32 mouse cellular contexts compared by ENCODE assay signal in the genomic region with DNA sequence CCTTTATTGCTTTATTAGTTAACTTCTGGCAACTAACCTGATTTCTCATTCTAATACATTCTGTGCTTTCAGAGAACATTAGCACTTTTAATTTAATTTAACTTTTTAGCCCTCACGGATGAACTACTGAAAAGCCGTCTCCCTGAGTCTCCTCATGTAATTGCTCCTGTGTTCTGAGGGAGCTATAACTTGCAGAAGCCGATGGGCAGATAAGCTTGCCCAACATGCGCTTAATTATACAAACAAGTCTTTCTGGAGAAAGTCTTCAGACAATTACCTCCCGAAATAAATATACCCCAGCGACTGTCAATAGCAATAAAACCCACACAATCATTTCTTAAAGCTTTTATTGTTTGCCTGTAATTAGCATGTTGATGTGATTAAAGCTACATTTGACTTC. TPM values are rescaled to one million over a fixed set of nuclear protein-coding genes. Genes with fewer than 3 reads are reported as not detected.
A peak's percentile ranks its signal among the peaks of the same experiment; 100 is the strongest.
DNase-seq lines count a peak whose midpoint lies in the region; ATAC-seq and TF ChIP-seq lines count a peak whose summit lies in the region.
"Had no signal": no experiment of that assay in that cellular context is flagged by ENCODE, and none has a peak within 500 bp of the region (broad histone marks: within the 10 kb centered on the region; RNA-seq: fewer than 3 reads in every experiment).

No protein-coding gene starts in this region.

- no peak overlapping the region for H3K27ac ChIP-seq in intestine, embryonic 14.5 days (ENCODE audit: low read depth)
- H3K27ac ChIP-seq in intestine, embryonic 15.5 days, result no peak overlapping the region
- no peak overlapping the region for H3K27ac ChIP-seq in embryonic facial prominence, embryonic 11.5 days (replicated peaks; ENCODE audit: low read depth, low read length)
- H3K27ac ChIP-seq in embryonic fibroblast, embryonic 13.5 days (ENCODE audit: insufficient read depth, low read length), result peak overlapping the region; percentile 19; the same call in 1 of the 2 replicates
- H3K27ac ChIP-seq in limb, embryonic 14.5 days (replicated peaks; ENCODE audit: low read depth, low read length), result peak overlapping the region; percentile 68; the same call in 1 of the 2 replicates
- H3K27ac ChIP-seq: forebrain, embryonic 10.5 days; forebrain, embryonic 15.5 days; gastrocnemius, adult 2 months; heart, adult 2 months; heart, embryonic 13.5 days; hindbrain, embryonic 14.5 days; kidney, postnatal 0 days; left cerebral cortex, adult 2 months had no signal

- H3K9me3 ChIP-seq in intestine, embryonic 14.5 days (ENCODE audit: control insufficient read depth, low read length), result no peaks in the 10 kb centered on the region
- no peaks in the 10 kb centered on the region for H3K9me3 ChIP-seq in intestine, embryonic 15.5 days
- no peaks in the 10 kb centered on the region for H3K9me3 ChIP-seq in embryonic facial prominence, embryonic 11.5 days (replicated peaks; ENCODE audit: control insufficient read depth, low read length)
- no peaks in the 10 kb centered on the region for H3K9me3 ChIP-seq in limb, embryonic 14.5 days (ENCODE audit: control insufficient read depth, low read length)
- H3K9me3 ChIP-seq: forebrain, embryonic 10.5 days; forebrain, embryonic 15.5 days; heart, embryonic 13.5 days had no signal

- H3K4me1 ChIP-seq in intestine, embryonic 14.5 days (replicated peaks; ENCODE audit: control insufficient read depth, insufficient read depth, low read length), result peaks cover 4% of the 10 kb centered on the region; the same call in 1 of the 2 replicates
- H3K4me1 ChIP-seq in intestine, embryonic 15.5 days (replicated peaks), result no peaks in the 10 kb centered on the region
- H3K4me1 ChIP-seq in embryonic facial prominence, embryonic 11.5 days (ENCODE audit: control insufficient read depth, insufficient read depth, low read length), result no peaks in the 10 kb centered on the region; the same call in 1 of the 2 replicates
- peaks cover 4% of the 10 kb centered on the region; the same call in 1 of the 2 replicates for H3K4me1 ChIP-seq in embryonic fibroblast, embryonic 13.5 days (ENCODE audit: control insufficient read depth, insufficient read depth, low read length)
- peaks cover 43% of the 10 kb centered on the region for H3K4me1 ChIP-seq in limb, embryonic 14.5 days (ENCODE audit: control insufficient read depth, insufficient read depth, low read length)

- H3K36me3 ChIP-seq in intestine, embryonic 14.5 days (ENCODE audit: control insufficient read depth, insufficient read depth, low read length), result no peaks in the 10 kb centered on the region
- no peaks in the 10 kb centered on the region for H3K36me3 ChIP-seq in intestine, embryonic 15.5 days
- no peaks in the 10 kb centered on the region for H3K36me3 ChIP-seq in embryonic facial prominence, embryonic 11.5 days (replicated peaks; ENCODE audit: control insufficient read depth, insufficient read depth, low read depth, low read length)
- no peaks in the 10 kb centered on the region for H3K36me3 ChIP-seq in limb, embryonic 14.5 days (ENCODE audit: control insufficient read depth, insufficient read depth, low read length)
- H3K36me3 ChIP-seq: forebrain, embryonic 10.5 days; forebrain, embryonic 15.5 days; heart, embryonic 13.5 days had no signal

- ATAC-seq in intestine, embryonic 14.5 days (replicated peaks; ENCODE audit: low FRiP score, low TSS enrichment, low read depth), result no peak
- ATAC-seq in intestine, embryonic 15.5 days, result no peak
- 0 out of 2 replicates have a peak, but pooled peaks have one; percentile 18 for ATAC-seq in embryonic facial prominence, embryonic 11.5 days (replicated peaks; ENCODE audit: insufficient number of reproducible peaks, low FRiP score, low TSS enrichment, low read depth)
- no peak for ATAC-seq in limb, embryonic 14.5 days (ENCODE audit: low FRiP score, low read depth)
- ATAC-seq: forebrain, embryonic 15.5 days; Patski had no signal

- no peak for TF ChIP-seq POLR2A in embryonic fibroblast, embryonic 13.5 days (IDR thresholded peaks at IDR 0.05; ENCODE audit: low read depth, low read length)
- no peak for TF ChIP-seq POLR2A in limb, embryonic 14.5 days (IDR thresholded peaks at IDR 0.05; ENCODE audit: borderline replicate concordance, extremely low read depth, insufficient read depth, insufficient read length)

- DNase-seq in intestine, embryonic 14.5 days (ENCODE audit: low spot score), result no peak
- no peak for DNase-seq in embryonic facial prominence, embryonic 11.5 days (ENCODE audit: low spot score)
- DNase-seq in limb, embryonic 14.5 days (ENCODE audit: low spot score), result no peak
- DNase-seq in layer of hippocampus, postnatal 14 days (ENCODE audit: low spot score in 2 of 2), result no peak
- DNase-seq in heart, adult 8-10 months (ENCODE audit: low spot score), result no peak
- no peak for DNase-seq in frontal cortex, postnatal 10 days (ENCODE audit: low spot score in 2 of 2)
- DNase-seq: adrenal gland, postnatal 14 days; cerebellum, adult 18-20 months; cerebellum, postnatal 14 days; gastrocnemius, adult 2 months; heart, adult 2 months; heart, postnatal 10 days; kidney, adult 2 months; lung, postnatal 36 days; retina, postnatal 1 day; right cerebral cortex, postnatal 14 days; thymus, adult 18-20 months; thymus, postnatal 36 days had no signal

- H3K9ac ChIP-seq in intestine, embryonic 14.5 days (ENCODE audit: low read length), result no peak overlapping the region
- no peak overlapping the region for H3K9ac ChIP-seq in intestine, embryonic 15.5 days
- H3K9ac ChIP-seq in embryonic facial prominence, embryonic 11.5 days (replicated peaks; ENCODE audit: low read length), result no peak overlapping the region
- H3K9ac ChIP-seq in limb, embryonic 14.5 days (ENCODE audit: low read depth, low read length, severe bottlenecking), result 0 out of 2 replicates have a peak overlapping the region, but pooled peaks have one; percentile 22
- H3K9ac ChIP-seq: forebrain, embryonic 15.5 days; heart, embryonic 13.5 days; hindbrain, embryonic 14.5 days had no signal

- peak overlapping the region; percentile 28 for H3K4me2 ChIP-seq in intestine, embryonic 14.5 days (ENCODE audit: low read length)
- no peak overlapping the region for H3K4me2 ChIP-seq in intestine, embryonic 15.5 days (replicated peaks)
- no peak overlapping the region for H3K4me2 ChIP-seq in embryonic facial prominence, embryonic 11.5 days (ENCODE audit: low read depth, low read length)
- H3K4me2 ChIP-seq in limb, embryonic 14.5 days (replicated peaks; ENCODE audit: low read depth, low read length, severe bottlenecking), result peak overlapping the region; percentile 44
- H3K4me2 ChIP-seq: forebrain, embryonic 15.5 days; heart, embryonic 13.5 days; hindbrain, embryonic 14.5 days; liver, embryonic 11.5 days; midbrain, embryonic 11.5 days had no signal

- TF ChIP-seq CTCF in embryonic fibroblast, embryonic 13.5 days (IDR thresholded peaks at IDR 0.05; ENCODE audit: borderline replicate concordance, insufficient read depth, low read length), result no peak

- no peak overlapping the region for H3K4me3 ChIP-seq in intestine, embryonic 14.5 days (ENCODE audit: low read depth, low read length)
- no peak overlapping the region for H3K4me3 ChIP-seq in intestine, embryonic 15.5 days (replicated peaks)
- no peak overlapping the region; the same call in 1 of the 2 replicates for H3K4me3 ChIP-seq in embryonic facial prominence, embryonic 11.5 days (ENCODE audit: low read depth, low read length)
- no peak overlapping the region for H3K4me3 ChIP-seq in embryonic fibroblast, embryonic 13.5 days (ENCODE audit: insufficient read depth, low read length)
- peak overlapping the region; percentile 25; the same call in 1 of the 2 replicates for H3K4me3 ChIP-seq in limb, embryonic 14.5 days (replicated peaks; ENCODE audit: low read length)
- H3K4me3 ChIP-seq: forebrain, embryonic 10.5 days; forebrain, embryonic 15.5 days; gastrocnemius, adult 2 months; heart, adult 2 months; heart, embryonic 13.5 days; left cerebral cortex, adult 2 months; myocyte had no signal

- no peaks in the 10 kb centered on the region for H3K27me3 ChIP-seq in intestine, embryonic 14.5 days (replicated peaks; ENCODE audit: control insufficient read depth, insufficient read depth, low read length)
- no peaks in the 10 kb centered on the region for H3K27me3 ChIP-seq in intestine, embryonic 15.5 days (replicated peaks)
- no peaks in the 10 kb centered on the region for H3K27me3 ChIP-seq in embryonic facial prominence, embryonic 11.5 days (ENCODE audit: control insufficient read depth, insufficient read depth, low read length)
- H3K27me3 ChIP-seq in limb, embryonic 14.5 days (ENCODE audit: control insufficient read depth, insufficient read depth, low read length), result no peaks in the 10 kb centered on the region
- H3K27me3 ChIP-seq: forebrain, embryonic 15.5 days; heart, embryonic 13.5 days had no signal

- WGBS in intestine, embryonic 14.5 days, result 11% methylated on average over 6 of the region's 6 CpGs
- WGBS in intestine, embryonic 15.5 days, result 14% methylated on average over 6 of the region's 6 CpGs
- 40% methylated on average over 6 of the region's 6 CpGs for WGBS in embryonic facial prominence, embryonic 11.5 days
- WGBS in limb, embryonic 14.5 days, result 17% methylated on average over 6 of the region's 6 CpGs

RNA-seq across cellular contexts. Expression of gene Prrx1, which starts 44.2 kb away (rescaled TPM):
- 1.2 and 2.2 TPM in 2 replicates for polyA plus RNA-seq in intestine, embryonic 14.5 days (2014; fragmentation: Nextera tagmentation; extraction: Ambion mirVana)
- 5.0 and 6.2 TPM in 2 replicates for polyA plus RNA-seq in intestine, embryonic 15.5 days (2015; fragmentation: Nextera tagmentation; extraction: Ambion mirVana)
- 126 and 145 TPM in 2 replicates for polyA plus RNA-seq in embryonic facial prominence, embryonic 11.5 days (2014; fragmentation: Nextera tagmentation; extraction: Ambion mirVana)
- polyA plus RNA-seq in embryonic fibroblast, embryonic 13.5 days (2011; ENCODE audit: insufficient read length, low read depth, missing spikeins), result 429 and 537 TPM in 2 replicates
- polyA plus RNA-seq in limb, embryonic 14.5 days (2012; rRNA removed), result 122 and 123 TPM in 2 replicates
- polyA plus RNA-seq in limb, embryonic 14.5 days (2014; fragmentation: Nextera tagmentation; extraction: Ambion mirVana), result 114 and 134 TPM in 2 replicates
- 1 to 10 TPM; 5.9 to 7.1 TPM for total RNA-seq in layer of hippocampus, postnatal 14 days (2021)
- total RNA-seq in heart, adult 8-10 months (2022), result 10 to 100 TPM; 29.1 to 33.6 (median 30.5) TPM
- total RNA-seq: hematopoietic stem cell, adult 5-6 weeks; MEL had no signal

RNA-seq across cellular contexts. Expression of gene Gorab, which starts 45.7 kb away (rescaled TPM):
- 15.1 and 17.5 TPM in 2 replicates for polyA plus RNA-seq in intestine, embryonic 14.5 days (2014; fragmentation: Nextera tagmentation; extraction: Ambion mirVana)
- polyA plus RNA-seq in intestine, embryonic 15.5 days (2015; fragmentation: Nextera tagmentation; extraction: Ambion mirVana), result 15.1 and 17.7 TPM in 2 replicates
- polyA plus RNA-seq in embryonic facial prominence, embryonic 11.5 days (2014; fragmentation: Nextera tagmentation; extraction: Ambion mirVana), result 38.9 and 41.9 TPM in 2 replicates
- polyA plus RNA-seq in embryonic fibroblast, embryonic 13.5 days (2011; ENCODE audit: insufficient read length, low read depth, missing spikeins), result 25.3 and 27.4 TPM in 2 replicates
- 16.7 and 19.6 TPM in 2 replicates for polyA plus RNA-seq in limb, embryonic 14.5 days (2012; rRNA removed)
- 28.3 and 29.1 TPM in 2 replicates for polyA plus RNA-seq in limb, embryonic 14.5 days (2014; fragmentation: Nextera tagmentation; extraction: Ambion mirVana)
- 10 to 100 TPM; 10.8 to 13.2 TPM for total RNA-seq in layer of hippocampus, postnatal 14 days (2021)
- total RNA-seq in heart, adult 8-10 months (2022), result 1 to 10 TPM; 2.4 to 4.0 (median 3.4) TPM

Comparison
In these comparisons a context has a peak if more than half of its experiments do, and no peak if none do; other contexts are left out.
1. H3K4me2 ChIP-seq: peak in intestine, embryonic 14.5 days (single experiment) and limb, embryonic 14.5 days (single experiment); none in intestine, embryonic 15.5 days (single experiment) and embryonic facial prominence, embryonic 11.5 days (single experiment).
2. H3K27ac ChIP-seq: peak in embryonic fibroblast, embryonic 13.5 days (single experiment) and limb, embryonic 14.5 days (single experiment); none in intestine, embryonic 14.5 days (single experiment), intestine, embryonic 15.5 days (single experiment) and embryonic facial prominence, embryonic 11.5 days (single experiment).
3. RNA of gene Prrx1, which starts 44.2 kb away (polyA plus RNA-seq): 429 to 537 TPM in embryonic fibroblast, embryonic 13.5 days, 126 to 145 TPM in embryonic facial prominence, embryonic 11.5 days and 114 to 134 TPM in limb, embryonic 14.5 days; 5.0 to 6.2 TPM in intestine, embryonic 15.5 days and 1.2 to 2.2 TPM in intestine, embryonic 14.5 days; every median in the first group is over 10 times any median in the second.